Mouse (Mus musculus) retina, adult 2 months (tissue): ENCODE data around the gene Zfp454.

Experiments used
- DNase-seq: peaks from one replicate; pipeline ENCODE4 v3.0.0-alpha.2; 2012; ENCODE audit warnings: low read depth, low spot score

The Zfp454 gene

DNA sequence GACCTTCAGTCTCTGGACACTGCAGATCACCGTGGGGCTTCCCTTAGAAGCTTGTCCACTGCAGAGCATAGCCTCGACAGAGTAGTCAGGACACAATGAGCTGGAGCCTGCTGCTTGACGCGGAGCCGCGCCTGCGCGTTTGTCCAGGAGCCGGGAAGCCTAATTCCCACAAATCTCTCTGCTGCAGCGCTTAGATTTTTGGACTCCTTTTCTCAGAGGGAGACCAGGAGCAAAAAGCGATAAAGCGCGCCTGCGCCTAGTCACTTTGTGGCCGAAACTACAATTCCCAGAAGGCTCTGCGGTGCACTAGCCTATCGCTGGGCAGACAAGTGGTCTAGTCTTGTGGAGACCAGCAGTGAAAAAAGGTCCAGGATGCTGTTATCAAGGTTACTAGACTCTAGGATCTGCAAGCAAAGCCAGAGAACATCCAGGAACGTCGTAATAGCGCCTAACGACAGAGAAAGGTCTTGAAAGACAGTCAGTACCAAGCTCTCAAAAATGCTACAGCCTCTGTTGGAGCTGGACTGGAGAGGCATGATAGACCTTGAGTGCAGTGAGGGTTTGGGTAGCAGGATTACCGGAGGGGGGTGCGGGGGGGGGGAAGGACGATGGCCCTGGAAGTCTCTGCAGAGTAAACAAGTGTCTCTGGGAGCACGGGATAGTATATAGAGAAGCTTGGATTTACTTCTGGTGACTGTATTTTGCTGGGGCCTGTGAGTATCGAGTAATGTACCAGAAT, at the start of gene Zfp454:
Gene Zfp454 (minus strand): TSS at position 262 of the 739 bp plus-strand sequence.
- DNase-seq: peak; percentile 80

DNA sequence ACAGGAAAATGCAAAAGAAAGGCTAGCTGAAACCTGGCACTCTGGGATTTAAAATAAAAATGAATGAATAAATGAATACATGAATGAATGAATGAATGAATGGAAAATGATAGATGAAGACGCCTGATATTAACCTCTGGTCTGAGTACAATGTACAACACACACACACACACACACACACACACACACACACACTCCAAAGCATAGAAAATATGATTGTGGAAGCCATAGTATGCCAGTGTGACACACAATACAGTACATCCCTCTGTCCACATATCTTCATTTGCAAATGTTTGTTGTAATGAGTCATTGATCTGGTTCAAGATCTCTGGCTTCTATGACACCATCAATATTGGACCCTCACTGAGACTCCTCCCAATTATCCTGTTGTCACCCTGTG, 44.6 kb upstream of the Zfp454 start:
- no peak for DNase-seq

DNA sequence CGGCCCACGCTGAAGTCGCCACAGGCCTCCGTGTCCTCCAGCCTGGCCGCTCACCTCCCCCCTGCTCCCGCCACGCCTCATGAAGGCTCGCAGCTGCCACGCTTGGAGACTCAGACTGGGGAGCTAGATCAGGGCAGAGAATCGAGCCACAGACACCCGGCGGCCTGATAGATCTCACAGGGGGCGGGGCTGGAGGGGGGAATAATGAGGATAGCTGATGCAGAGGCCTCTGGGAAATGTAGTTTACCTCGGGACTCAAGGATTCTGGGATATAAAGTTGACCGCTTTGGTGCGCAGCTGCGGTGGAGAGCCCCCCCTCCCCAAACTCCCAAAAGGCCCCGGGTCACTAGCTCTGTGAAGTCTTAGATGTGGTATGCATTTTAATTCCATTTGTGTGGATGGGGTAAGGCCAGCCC, 44.0 kb upstream of the Zfp454 start, which contains the start of gene Zfp354b:
Gene Zfp354b (minus strand): TSS at position 183 of the 416 bp plus-strand sequence.
- DNase-seq: peak; percentile 86

DNA sequence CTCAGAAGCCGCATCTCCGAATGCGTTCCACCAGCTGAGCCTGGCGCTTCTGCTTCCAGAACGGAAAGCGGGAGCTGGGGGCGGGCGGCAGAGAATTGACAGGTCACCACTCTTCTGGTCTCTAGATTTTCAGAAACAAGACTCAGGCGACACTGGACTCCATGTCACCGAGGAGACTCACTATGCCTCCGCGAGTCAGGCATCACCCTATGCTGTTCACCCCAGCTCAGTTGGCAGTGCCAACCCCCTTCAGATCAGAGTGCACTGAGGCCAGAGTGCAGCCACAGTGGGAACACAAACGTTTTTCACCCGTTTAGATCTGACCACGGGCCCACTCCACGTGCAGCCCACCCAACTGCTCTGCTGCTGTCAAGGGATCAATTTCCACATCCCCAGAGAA, 43.6 kb upstream of the Zfp454 start:
- DNase-seq: no peak

DNA sequence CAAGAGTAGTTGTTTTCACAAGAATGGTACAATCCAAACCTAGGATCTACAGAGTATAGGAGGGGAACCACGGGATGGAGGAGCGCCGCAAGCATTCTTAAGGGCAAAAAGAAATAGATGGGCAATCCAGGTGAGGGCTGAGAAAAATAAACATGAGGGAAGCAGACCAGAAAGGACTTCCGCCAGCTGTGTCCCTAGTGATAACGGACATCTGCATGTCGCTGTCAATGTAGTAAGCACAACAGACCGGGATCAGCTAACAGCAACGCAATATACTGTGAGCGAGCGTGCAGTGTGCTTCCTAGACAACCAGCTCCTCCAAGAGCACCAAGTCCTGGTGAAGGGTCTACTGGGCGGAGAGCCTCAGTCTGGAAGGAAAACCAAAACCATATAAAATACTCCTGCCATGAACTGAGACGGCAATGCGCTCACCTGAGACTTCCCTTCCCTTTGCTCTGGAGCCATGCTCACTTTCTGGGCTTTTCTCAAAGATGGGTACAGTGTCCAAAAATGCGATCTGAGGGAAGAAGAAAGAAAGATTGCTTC, 43.1 kb upstream of the Zfp454 start:
- DNase-seq: no peak

DNA sequence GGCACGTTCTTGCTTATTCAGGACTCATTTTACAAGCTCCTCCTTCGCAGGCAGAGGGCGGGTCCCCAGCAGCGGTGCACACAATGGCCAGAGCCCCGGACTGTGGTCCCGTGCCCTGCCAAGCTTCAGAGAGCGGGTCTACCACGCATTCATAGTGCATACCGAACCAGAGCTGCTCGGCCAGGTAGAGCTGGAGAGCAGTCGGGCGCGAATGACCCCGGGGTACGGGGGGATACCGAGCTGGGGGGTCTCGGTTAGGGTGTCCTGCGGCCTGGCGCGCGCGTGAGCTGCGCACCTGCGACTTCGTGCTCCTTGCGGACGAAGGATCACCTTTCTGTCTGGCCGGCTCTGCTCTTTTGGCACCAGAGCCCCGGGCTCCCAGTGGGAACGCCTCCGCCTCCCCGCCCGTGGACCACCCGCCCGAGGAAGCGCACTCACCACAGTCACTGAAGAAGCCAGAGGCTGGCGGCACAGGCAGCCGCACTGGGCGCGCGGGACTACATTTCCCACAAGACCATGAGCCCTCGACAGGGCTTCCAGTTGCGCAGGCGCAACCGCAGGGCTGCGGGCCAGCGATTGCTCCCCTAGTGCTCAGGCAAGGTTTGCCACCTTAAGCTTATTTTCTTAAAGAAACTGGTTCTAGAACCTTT, 28.3 kb upstream of the Zfp454 start, which contains the start of gene Zfp2:
Gene Zfp2 (minus strand): TSS at position 495 of the 650 bp plus-strand sequence.
- DNase-seq: peak; percentile 76

DNA sequence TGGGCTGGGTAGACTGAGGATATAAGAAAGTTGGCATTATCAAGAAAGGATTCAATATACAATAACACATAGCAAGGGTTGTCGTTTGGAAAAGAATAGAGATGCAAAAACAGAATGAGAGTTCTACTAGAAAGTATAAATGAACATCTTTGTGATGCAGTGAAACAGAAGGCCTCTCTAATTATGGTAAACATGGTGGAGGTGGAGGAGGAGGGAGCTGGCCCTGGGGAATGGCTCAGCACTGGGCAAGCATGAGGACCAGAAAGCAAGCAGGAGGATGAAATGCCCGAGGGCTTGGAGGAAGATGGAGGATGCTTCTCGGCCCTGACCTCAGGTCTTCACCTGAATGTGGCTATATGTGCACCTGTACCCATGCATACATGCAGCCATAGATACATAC, 27.0 kb upstream of the Zfp454 start:
- no peak for DNase-seq

DNA sequence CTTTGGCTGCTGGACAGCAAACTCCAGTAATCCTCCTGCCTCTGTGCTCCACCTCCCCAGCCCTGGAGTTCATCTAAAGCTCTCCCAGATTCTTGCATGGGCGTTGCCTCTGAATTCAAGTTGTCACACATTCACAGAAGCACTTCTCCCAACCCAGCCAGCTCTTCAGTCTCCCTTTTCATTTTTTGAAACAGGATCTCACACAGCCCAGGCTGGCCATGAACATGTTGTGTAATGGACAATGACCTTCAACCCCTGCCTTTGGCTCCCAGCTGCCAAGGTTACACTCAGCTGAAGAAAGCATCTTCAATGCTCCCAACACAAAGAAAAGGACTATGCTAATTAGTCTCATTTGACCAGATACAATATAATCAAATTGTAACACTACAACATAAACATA, 25.9 kb upstream of the Zfp454 start:
- DNase-seq: no peak

DNA sequence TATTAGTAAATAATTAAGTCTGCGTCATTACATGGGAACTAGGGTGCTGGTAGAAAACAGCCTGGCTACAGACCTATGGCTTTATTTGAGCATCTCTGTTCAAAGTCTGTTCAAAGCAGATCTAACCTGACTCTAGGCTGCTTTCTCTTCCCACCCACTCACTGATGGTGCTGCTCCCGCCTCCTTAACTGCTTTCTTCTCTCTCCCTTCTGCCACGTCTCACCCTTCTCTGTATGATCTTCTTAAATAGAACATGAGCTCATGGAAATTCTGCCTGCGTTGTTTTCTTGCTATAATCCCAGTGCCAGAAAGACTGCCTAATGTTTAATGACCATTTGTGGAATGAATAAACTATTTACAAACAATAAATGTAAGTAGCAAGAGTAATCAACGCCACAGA, 20.7 kb upstream of the Zfp454 start:
- no peak for DNase-seq

DNA sequence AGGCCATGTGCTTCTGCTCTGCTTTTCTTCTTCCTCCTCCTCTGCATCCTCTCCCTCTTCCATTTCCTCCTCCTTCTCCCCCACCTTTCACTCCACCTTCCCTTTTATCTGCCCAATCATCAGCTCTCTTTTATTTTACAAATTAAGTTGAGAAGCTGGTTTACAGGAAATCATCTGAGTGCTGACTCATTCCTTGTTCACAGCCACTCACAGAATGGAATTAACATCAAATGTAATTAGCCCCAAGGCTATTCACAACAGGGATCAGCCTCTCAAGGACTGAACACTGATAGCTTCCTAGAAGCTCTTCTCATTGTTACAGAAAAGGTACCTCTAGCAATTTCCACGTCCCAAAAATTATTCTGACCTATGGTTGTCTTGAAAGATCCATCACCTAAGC, 9.9 kb upstream of the Zfp454 start:
- DNase-seq: no peak

DNA sequence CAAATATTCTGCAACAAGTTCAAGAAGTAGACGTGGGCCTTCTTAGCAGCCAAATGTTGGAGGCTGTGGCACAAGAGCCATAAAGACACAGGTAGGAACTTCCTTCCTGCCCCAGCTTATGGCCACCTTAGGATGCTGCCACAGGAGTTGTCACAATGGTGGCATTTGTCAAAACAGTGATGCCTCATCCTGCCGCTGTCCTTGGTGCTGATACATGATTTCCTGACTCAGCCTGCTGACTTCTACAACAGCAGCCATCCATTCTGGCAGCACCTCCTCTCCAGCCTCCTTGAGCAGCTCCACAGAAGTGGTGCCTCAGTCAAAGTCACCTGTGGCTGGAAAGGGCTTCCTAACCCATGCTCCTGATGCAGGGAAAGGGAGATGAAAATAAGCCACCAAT, 5.0 kb upstream of the Zfp454 start:
- DNase-seq: no peak

DNA sequence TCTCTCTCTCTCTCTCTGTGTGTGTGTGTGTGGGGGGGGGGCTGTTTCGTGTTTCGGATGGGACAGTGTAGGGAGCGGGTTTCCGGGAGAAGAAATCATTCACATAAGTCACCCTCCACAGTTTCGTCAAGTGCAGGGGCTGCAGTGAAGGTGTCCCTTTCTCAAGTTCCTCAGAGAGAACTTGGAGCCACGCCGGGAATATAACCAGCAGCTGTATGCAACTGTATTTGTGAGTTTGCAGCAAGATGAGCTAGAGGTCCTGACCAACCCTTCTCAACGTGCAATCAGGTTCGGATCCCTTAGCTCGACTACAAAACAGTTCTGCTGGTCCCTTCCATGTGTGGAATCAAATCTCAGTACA, 538 bp downstream of the Zfp454 start:
- no peak for DNase-seq

DNA sequence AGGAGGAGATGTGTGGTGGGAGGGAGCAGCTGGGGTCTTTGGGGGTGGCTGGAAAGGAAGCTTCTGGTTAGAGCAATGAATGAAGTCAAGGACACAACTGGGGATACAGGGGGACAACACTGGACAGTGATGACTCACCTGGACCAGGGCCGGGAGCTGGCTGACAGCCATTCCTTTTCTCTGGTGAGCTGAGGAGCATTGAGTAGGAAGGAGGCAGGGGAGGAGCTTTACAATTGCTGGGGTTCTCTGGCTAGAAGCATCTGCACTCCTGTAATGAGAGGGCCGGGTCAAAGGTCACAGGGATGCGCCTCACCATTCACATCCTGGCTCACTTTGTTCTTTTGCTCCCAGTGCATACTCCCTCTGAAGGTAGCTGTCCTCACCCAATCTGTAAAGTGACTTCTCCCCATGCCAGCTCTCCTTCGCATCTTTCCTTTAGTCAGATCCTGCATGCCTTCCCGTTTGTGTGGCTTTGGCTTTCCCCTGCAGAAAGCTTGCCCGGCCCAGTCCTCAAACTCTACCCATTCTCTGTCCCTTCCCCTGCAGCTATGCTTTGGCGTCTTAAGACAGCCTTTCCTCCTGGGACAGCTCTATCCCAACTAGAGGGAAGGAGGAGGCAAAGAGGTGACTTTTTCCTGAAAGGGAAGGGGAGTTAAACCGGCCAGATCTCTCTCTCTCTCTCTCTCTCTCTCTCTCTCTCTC, 1.1 kb downstream of the Zfp454 start:
- no peak for DNase-seq

DNA sequence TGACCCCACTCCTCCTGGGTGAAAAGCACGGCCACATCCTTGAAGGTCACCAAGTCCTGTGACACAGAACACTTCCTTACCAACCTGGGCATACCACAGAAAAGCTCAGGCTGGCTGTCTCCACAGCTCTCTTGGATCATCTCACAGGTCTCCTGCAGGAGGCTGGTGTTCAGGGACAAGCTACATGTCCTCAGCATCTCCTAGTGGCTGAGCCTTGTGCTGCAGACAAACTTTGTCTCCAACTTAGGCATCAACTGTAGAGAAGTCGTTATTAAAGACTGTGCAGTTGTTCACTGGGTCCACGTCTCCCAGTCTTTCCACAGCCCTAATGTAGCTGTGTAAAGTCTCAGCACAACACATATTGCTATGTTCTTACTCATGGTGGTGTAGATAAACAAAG, 3.7 kb downstream of the Zfp454 start:
- DNase-seq: no peak

DNA sequence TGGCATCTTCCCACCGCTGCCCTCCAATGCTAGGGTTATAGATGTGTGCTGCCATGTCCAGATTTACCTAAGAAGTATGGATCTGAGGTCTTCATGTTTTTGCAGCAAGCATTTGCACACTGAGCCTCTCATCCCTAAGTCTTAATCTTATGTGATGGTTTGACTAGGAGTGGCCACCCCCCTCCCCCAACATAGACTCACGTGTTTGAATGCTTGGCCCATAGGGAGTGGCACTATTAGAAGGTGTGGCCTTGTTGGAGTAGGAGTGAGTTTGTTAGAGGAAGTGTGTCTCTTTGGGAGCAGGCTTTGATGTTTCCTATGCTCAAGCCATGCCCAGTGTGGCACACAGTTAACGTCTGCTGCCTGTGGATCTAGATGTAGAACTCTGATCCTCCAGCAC, 8.8 kb downstream of the Zfp454 start:
- no peak for DNase-seq

DNA sequence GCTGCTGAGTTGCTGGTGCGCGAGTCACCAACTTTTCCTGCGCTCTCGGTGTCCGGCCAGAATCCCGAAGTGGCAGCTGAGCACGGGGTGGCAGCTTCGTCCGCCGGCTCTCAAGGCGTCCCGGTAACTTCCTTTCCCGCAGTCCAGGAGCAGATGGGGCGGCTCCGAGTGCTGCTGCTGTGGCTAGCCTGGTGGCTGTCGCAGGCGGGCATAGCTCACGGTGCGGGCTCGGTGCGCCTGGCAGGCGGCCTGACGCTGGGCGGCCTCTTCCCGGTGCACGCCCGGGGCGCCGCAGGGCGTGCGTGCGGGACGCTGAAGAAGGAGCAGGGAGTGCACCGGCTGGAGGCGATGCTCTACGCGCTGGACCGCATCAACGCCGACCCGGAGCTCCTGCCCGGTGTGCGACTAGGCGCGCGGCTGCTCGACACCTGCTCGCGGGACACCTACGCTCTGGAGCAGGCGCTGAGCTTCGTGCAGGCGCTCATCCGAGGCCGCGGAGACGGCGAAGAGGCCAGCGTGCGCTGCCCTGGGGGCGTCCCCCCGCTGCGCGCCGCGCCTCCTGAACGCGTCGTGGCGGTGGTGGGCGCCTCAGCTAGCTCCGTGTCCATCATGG, 36.4 kb downstream of the Zfp454 start:
- no peak for DNase-seq

DNA sequence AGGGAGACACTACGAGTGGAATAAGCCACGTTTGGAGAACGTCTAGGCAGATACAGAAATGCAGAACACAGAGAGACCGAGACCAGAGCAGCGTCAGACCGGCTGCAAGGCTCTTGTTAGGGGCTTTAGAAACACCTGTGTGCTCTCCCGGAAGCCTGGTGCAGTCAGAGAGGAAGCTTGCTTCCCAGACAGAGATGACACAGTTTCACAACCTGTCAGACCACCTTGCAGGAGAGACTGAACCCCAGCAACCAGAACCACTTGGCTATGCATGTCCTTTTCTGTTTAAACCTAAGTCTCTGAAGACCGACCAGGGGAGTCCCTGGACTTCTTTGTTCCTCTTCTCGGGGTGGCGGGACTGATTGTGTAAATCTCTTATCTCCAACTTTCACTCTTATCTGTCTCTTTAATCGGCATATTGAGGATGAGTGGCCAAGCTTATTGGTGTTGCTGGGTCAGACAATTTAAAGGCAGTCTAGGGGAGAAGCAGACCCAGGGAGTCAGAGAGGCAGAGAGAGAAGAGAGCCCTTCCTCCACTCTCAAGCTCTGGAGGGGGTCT, 37.2 kb downstream of the Zfp454 start, which contains the start of gene Grm6:
Gene Grm6 (plus strand): TSS at position 509 of the 559 bp plus-strand sequence.
- DNase-seq: no peak

DNA sequence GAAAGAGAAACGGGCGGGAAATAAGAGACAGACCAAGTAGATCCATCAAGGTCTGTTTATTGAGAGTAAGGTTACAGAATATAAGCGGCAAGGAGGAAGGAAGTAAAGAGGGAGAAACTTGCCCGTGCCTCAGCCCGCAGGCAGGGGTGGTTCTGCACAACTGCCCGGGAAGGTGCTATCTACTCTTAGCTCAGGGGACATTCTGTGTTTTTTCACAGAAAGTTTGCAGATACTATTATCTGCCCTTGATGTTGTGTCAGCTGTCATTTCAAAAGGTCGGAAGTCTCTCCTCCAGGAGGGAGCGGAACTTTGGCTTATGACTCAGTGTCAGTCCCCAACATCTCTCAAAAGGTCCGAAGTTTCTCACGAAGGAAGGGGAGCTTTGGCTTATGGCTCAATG, 38.1 kb downstream of the Zfp454 start:
- DNase-seq: no peak

DNA sequence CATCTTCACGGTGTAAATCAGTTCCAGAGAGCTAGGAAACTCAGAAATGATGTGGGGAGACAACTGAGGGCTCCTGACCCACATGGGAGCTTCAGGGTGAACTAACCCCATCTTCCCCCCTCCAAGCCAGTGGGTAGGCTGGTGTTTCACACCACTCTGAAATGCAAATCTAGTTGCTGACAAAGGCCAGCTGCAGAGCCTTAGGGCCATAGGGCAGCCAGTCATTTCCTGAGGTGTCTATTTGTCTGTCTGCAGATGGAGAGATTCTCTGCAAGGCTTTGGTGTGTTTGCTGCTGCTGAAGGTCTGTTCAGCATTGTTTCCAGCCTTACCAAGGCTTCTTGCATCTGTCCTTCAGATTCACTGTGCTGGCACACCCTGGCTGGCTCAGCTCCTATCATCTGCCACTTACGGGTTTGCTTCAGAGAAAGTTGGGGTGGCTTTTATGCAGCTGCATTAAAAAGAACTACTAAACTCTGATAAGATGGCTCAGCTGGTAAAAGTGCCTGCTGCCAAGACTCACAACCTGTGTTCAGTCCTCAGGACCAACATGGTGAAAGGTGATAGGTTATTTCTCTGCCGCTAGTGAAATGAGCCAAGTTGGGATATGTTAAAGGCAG, 38.8 kb downstream of the Zfp454 start:
- no peak for DNase-seq

DNA sequence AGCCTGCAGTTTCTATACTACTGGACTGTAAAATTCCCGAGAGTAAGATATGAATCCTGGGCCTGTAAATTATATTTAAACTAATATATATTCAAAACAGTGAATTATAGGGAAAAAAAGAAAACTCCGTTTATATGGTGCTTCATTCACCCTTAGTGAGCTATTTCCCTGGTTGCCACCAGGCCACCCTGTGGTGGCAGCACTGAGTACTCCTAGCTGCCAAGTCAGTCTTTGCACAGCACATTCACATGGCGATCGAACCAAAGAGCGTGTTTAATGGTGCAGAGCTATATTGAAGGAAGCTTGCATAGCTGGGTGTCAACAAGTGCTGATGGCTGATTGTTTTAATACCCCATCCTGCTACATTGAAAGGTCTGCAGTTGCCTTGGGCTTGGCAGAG, 40.4 kb downstream of the Zfp454 start:
- no peak for DNase-seq

DNA sequence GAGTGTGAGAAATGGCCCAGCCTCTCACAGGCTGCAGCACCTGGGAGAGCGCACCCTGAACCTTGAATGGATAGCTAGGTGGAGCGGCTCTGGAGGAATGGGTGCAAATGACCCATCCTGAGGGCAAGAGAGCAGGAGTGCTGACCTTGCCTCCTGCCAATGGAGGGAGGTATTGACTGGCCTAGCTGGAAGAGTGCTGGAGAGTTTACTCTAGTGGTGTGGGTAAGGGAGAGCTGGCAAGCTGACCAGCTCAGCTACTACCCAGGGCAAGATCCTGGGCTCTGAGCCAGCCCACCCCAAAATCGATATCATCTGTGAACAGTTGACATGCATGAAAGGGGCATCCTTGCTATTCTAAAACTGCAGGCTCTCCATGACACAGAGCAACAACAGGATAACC, 41.5 kb downstream of the Zfp454 start:
- DNase-seq: no peak
